Mouse (Mus musculus) neural tube, embryonic 11.5 days (tissue): ENCODE measurements around the gene Senp3. TPM values are rescaled to one million over a fixed set of nuclear protein-coding genes. Genes with fewer than 3 reads are reported as not detected.
"Not testable (repeated sequence)": the region's sequence is repeated elsewhere in the genome, so short reads cannot be mapped to it uniquely, and the experiment has no call there.

Experiments
- ATAC-seq: fragments of 200-750 bp; cut with Nextera tagmentation; 2 replicates; pipeline ENCODE4 v1.8.0; 2017; ENCODE audit warnings: moderate number of reproducible peaks, mild to moderate bottlenecking, moderate TSS enrichment, moderate library complexity; ENCODE audit not compliant: insufficient read depth, low FRiP score, low TSS enrichment
- DNase-seq: peaks from one replicate; pipeline ENCODE4 v3.0.0-alpha.2; 2015; ENCODE audit warnings: low spot score
- H3K27ac ChIP-seq: fragments of 300-500 bp; sonication (generic); 2 replicates; pipeline ENCODE4 v1.5.1; 2014; ENCODE audit warnings: low read depth, mild to moderate bottlenecking, low read length
- H3K27me3 ChIP-seq: fragments of 300-500 bp; sonication (generic); 2 replicates; pipeline ENCODE4 v1.6.1; 2014; ENCODE audit warnings: mild to moderate bottlenecking, low read length, mixed read lengths; ENCODE audit not compliant: control insufficient read depth, insufficient read depth
- H3K36me3 ChIP-seq: fragments of 300-500 bp; sonication (generic); 2 replicates; pipeline ENCODE4 v1.6.1; 2014; ENCODE audit warnings: mild to moderate bottlenecking, low read length, moderate library complexity, mixed read lengths; ENCODE audit not compliant: control insufficient read depth, insufficient read depth
- H3K4me1 ChIP-seq: fragments of 300-500 bp; sonication (generic); 2 replicates; pipeline ENCODE4 v1.6.1; 2014; ENCODE audit warnings: low read length, mixed read lengths; ENCODE audit not compliant: control insufficient read depth, insufficient read depth
- H3K4me2 ChIP-seq: fragments of 300-500 bp; sonication (generic); 2 replicates; pipeline ENCODE4 v1.6.1; 2014; ENCODE audit warnings: low read depth, mild to moderate bottlenecking, moderate library complexity
- H3K4me3 ChIP-seq: fragments of 300-500 bp; sonication (generic); 2 replicates; pipeline ENCODE4 v1.5.1; 2014; ENCODE audit warnings: low read depth, low read length
- H3K9ac ChIP-seq: fragments of 300-500 bp; sonication (generic); 2 replicates; pipeline ENCODE4 v1.6.1; 2014; ENCODE audit warnings: mild to moderate bottlenecking, low read length
- H3K9me3 ChIP-seq: fragments of 300-500 bp; sonication (generic); 2 replicates; pipeline ENCODE4 v1.6.1; 2016; ENCODE audit warnings: low read length; ENCODE audit not compliant: control insufficient read depth
- WGBS: fragments of 180-500 bp; shearing (Covaris S2); extraction: QIAGEN DNeasy Blood & Tissue Kit; methylation state at CpG from one replicate; pipeline ENCODE4 v1.1.7; 2014; 5-methylcytosine and 5-hydroxymethylcytosine counted together
- polyA plus RNA-seq: library from polyadenylated mRNA; unstranded; fragments of >200 nt; fragmentation: Nextera tagmentation; extraction: Ambion mirVana; gene quantifications from 2 replicates; pipeline ENCODE4 v1.2.1, GENCODE M21; 2014

Gene Senp3
- polyA plus RNA-seq: 88.6 and 93.8 TPM in 2 replicates

DNA sequence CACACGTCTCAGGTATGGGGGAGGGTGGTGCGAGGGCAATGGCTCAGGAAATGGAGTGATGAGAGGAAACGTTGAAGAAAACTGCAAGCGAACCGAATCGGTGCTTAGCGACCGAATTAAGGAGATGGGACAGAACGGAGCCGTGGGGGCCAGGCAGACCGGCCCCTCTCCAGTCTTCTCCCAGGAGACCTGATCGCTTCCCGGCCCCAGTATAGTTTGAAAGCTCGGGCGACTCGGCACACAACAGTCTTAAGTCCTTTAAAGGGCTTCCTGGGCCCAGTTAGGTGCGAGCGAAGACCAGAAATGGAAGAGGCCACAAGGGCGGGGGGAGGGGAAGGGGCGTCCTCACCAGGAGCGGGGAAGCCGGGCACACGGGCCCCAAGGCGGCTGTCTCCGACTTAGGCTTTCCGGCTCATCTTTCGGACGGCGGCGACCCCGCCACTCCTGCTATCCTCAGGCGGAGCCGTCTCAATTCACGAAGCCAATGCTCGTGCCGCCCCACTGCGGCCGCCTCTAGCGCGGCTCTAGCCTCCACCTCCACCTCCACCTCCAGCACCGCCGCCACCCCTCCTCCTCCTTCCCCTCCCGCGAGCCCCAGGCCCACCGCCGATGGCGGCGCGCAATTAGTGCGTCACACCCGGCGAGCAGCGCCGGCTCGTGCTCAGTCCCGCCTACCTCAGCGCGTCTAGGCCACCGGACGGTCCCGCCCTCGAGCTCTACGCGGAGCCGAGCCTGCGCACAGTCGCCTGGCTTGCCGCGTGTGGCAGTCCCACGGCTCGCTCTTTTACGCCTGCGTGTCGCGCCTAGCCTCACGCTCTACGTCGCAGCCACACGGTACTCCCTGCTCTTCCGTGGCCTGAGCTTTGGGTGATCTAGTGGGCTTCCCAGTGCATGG lies at the start of gene Senp3:
Senp3 (minus strand) TSS at position 771 of the 895 bp plus-strand sequence.
- Histone ChIP-seq H3K36me3 (peaks cover 3% of the 10 kb centered on the region), H3K4me1 (peaks cover 10% of the 10 kb centered on the region), H3K27ac (peak within 1 kb of the TSS; percentile 54; the same call in 1 of the 2 replicates), H3K27me3 (no peaks in the 10 kb centered on the region), H3K4me3 (peak within 1 kb of the TSS; percentile 90), H3K9me3 (no peaks in the 10 kb centered on the region), H3K9ac (peak within 1 kb of the TSS; percentile 75), H3K4me2 (peak within 1 kb of the TSS; percentile 88)
- under 1% methylated on average over 79 of the region's 80 CpGs for WGBS
- ATAC-seq (peak; percentile 95), DNase-seq (peak; percentile 99)

DNA sequence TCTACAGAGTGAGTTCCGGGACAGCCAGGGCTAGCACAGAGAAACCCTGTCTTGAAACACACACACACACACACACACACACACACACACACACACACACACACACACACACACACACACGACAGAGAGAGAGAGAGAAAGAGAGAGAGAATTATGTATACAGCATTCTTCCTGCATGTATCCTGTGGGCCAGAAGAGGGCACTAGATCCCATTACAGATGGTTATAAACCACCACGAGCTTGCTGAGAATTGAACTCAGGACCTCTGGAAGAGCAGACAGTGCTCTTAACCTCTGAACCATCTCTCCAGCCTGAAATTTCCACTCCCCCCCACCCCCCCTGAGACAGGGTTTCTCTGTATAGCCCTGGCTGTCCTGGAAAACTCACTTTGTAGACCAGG lies 49.5 kb upstream of the Senp3 start:
- H3K4me1 ChIP-seq, H3K9me3 ChIP-seq, H3K4me2 ChIP-seq, H3K27ac ChIP-seq, H3K27me3 ChIP-seq, H3K9ac ChIP-seq, ATAC-seq, DNase-seq, H3K4me3 ChIP-seq: not testable (repeated sequence)
- WGBS: 87% methylated on average over 2 of the region's 3 CpGs
- peaks cover 21% of the 10 kb centered on the region for H3K36me3 ChIP-seq

DNA sequence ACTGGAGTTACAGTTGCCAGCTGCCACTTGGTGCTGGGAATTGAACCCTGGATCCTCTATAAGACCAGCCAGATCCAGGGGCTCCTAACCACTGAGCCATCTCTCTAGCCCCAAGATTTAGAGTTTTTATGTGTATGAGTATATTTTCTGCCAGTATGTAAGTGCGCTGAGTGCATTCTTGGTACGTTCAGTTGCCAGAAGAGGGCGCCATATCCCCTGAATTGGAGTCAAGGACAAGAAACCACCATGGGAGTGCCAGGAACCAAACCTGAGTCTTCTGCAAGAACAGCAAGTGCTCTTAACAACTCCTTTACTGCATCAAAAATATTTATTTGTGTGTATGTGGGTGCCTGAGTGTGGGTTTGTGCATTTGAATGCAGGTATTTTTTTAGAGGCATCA lies 47.2 kb upstream of the Senp3 start:
- Histone ChIP-seq H3K4me3 (no peak overlapping the region), H3K27ac (no peak overlapping the region), H3K36me3 (0 out of 2 replicates have a peak, but pooled peaks cover 2% of the 10 kb centered on the region), H3K4me1 (no peaks in the 10 kb centered on the region), H3K9me3 (no peaks in the 10 kb centered on the region), H3K27me3 (no peaks in the 10 kb centered on the region), H3K9ac (no peak overlapping the region), H3K4me2 (no peak overlapping the region)
- DNase-seq: peak; percentile 49
- no peak for ATAC-seq
- 19% methylated on average over 3 of the region's 3 CpGs for whole genome bisulfite sequencing

DNA sequence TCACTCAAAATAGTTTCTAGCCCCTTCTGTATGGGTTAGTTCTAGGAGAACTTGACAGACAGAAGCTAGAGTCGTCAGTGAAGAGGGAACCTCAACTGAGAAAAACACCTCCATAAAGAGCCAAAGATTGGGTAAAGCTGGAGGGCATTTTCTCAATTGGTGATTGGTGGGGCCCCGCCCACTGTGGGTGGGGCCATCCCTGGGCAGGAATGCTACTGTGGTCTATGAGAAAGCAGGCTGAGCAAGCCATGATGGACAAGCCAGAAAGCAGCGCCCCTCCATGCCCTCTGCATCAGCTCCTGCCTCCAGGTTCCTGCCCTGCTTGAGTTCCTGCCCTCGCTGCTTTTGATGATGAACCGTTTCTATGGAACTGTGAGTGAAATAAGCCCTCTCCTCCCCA lies 44.1 kb upstream of the Senp3 start:
- Histone ChIP-seq H3K9ac (no peak overlapping the region), H3K4me1 (no peaks in the 10 kb centered on the region), H3K27me3 (no peaks in the 10 kb centered on the region), H3K4me2 (no peak overlapping the region), H3K9me3 (no peaks in the 10 kb centered on the region), H3K36me3 (no peaks in the 10 kb centered on the region), H3K4me3 (no peak overlapping the region), H3K27ac (no peak overlapping the region)
- WGBS: 44% methylated on average over 5 of the region's 5 CpGs
- no peak for DNase-seq
- ATAC-seq: no peak

DNA sequence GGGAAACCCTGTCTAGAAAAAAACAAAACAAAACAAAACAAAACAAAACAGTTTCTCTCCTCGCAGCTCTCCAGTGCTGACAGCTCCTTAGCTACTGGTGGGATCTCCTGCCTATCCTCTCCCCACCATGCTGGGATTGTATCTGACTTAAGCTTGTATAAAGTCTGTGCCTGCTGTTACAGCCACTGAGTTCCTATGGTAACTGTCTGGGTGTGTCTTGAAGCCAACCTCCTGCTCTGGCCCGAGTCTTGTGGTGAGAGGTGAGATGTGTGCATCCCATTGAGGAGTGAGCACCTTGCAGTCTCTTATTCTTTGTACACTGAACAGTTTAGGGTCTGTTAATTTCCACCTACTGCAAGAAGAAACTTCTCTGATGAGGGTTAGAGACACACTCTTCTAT lies 41.2 kb upstream of the Senp3 start:
- Histone ChIP-seq H3K4me2 (no peak overlapping the region), H3K36me3 (no peaks in the 10 kb centered on the region), H3K9me3 (no peaks in the 10 kb centered on the region), H3K4me1 (no peaks in the 10 kb centered on the region), H3K4me3 (no peak overlapping the region), H3K27ac (no peak overlapping the region), H3K9ac (no peak overlapping the region), H3K27me3 (no peaks in the 10 kb centered on the region)
- DNase-seq (no peak), ATAC-seq (no peak)
- WGBS: 57% methylated on average over 2 of the region's 2 CpGs

DNA sequence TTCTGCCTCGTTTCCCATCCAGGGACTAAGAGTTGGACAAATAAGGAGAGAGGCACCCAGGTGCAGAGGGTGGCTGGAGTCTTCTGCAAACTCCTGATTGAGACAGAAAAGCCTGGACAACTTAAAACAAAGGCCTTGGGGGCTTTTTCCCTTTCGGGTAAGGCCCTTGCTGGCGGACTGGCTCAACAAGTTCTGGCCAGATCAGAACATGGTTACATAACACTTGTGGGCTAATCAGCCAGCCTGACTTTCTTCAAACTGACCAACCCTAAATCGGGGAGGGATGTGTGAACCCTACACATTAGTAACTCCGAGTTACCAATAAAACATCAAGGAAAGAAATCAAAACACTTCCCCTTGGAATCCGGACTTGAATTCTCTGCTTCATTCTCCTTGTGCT lies 39.0 kb upstream of the Senp3 start:
- Histone ChIP-seq H3K4me2 (no peak overlapping the region), H3K36me3 (no peaks in the 10 kb centered on the region), H3K9ac (no peak overlapping the region), H3K9me3 (no peaks in the 10 kb centered on the region), H3K27me3 (no peaks in the 10 kb centered on the region), H3K4me3 (no peak overlapping the region), H3K27ac (no peak overlapping the region), H3K4me1 (no peaks in the 10 kb centered on the region)
- WGBS: 84% methylated on average over 6 of the region's 6 CpGs
- DNase-seq (no peak), ATAC-seq (no peak)

- no peaks in the 10 kb centered on the region; the same call in 1 of the 2 replicates for H3K36me3 ChIP-seq
- ATAC-seq: no peak
- 73% methylated on average over 6 of the region's 6 CpGs for WGBS
- no peak overlapping the region for H3K4me3 ChIP-seq
- no peak overlapping the region for H3K4me2 ChIP-seq
- no peaks in the 10 kb centered on the region for H3K27me3 ChIP-seq
- no peak for DNase-seq
- H3K9me3 ChIP-seq: no peaks in the 10 kb centered on the region
- H3K9ac ChIP-seq: no peak overlapping the region
- H3K4me1 ChIP-seq: no peaks in the 10 kb centered on the region
- no peak overlapping the region for H3K27ac ChIP-seq
Measured at GRCm38 (mm10) chr11:69719423-69719822, 37.5 kb upstream of the Senp3 start.

GRCm38 (mm10) chr11:69718661-69719060 lies 36.8 kb upstream of the Senp3 start:
- Histone ChIP-seq H3K9me3 (no peaks in the 10 kb centered on the region), H3K4me2 (no peak overlapping the region), H3K9ac (no peak overlapping the region), H3K36me3 (no peaks in the 10 kb centered on the region; the same call in 1 of the 2 replicates), H3K27me3 (no peaks in the 10 kb centered on the region), H3K4me1 (no peaks in the 10 kb centered on the region), H3K27ac (no peak overlapping the region), H3K4me3 (no peak overlapping the region)
- WGBS: 32% methylated on average over 15 of the region's 15 CpGs
- DNase-seq (no peak), ATAC-seq (no peak)

DNA sequence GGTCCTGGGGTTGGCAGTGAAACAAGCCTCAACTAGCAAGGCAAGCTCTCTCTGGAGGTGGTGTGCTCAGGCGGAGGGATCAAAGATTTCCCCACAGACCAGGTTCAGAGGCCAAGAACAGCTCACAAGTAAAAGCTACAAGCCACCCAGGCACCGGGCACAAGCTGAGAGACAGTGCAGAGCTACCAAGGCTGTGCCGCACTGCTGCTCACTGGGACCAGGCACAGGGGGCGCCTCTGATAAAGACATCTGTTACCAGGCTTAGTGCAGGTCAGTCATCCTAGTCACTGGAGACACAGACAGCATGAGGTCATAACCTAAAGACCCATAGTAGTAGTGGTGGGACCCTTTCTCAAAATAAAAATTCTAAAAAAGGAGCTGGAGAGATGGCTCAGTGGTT lies 35.1 kb upstream of the Senp3 start:
- H3K4me3 ChIP-seq: no peak overlapping the region
- no peaks in the 10 kb centered on the region for H3K27me3 ChIP-seq
- no peaks in the 10 kb centered on the region for H3K4me1 ChIP-seq
- H3K4me2 ChIP-seq: no peak overlapping the region
- 71% methylated on average over 4 of the region's 4 CpGs for WGBS
- no peak overlapping the region for H3K9ac ChIP-seq
- no peaks in the 10 kb centered on the region for H3K9me3 ChIP-seq
- no peaks in the 10 kb centered on the region; the same call in 1 of the 2 replicates for H3K36me3 ChIP-seq
- no peak for DNase-seq
- ATAC-seq: no peak
- no peak overlapping the region for H3K27ac ChIP-seq
